Mouse (Mus musculus): ENCODE measurements around the gene Cilp2. TPM values are rescaled to one million over a fixed set of nuclear protein-coding genes. Genes with fewer than 3 reads are reported as not detected.

Cilp2 gene
- total RNA-seq, 2 experiments from 2014 or later: 0.91 to 1.0 TPM

DNA sequence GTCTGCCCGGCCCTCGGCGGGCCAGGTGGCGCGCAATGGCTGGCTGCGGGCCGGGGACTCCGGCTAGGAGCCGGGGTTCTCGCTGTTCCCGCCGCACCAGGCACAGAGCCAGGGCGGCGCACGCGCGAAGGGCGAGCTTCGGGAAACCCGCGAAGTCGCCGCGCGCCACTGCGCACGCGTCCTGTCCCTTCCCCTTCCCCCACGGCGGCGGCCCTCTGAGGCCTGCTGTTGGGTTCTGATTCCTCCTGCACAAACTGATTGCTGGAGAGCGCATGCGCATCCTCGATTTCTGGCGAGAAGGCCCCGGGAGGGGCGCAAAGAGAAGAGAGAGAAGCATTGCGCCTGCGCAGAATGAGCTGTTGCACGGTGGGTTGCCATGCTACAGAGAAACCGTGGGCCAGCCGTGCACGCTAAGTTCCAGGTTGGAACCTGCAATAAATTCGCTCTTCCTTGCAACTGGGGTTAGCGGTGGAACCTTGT lies 15.6 kb upstream of the Cilp2 start:
- peak; percentile 100 for DNase-seq (ENCODE audit: low spot score in 2 of 2)
- intact Hi-C loops (cut with DNase I): loop anchor here (5.0 kb wide), 1 partner anchor 276 kb away; the partner anchor contains the start of gene Zfp868

DNA sequence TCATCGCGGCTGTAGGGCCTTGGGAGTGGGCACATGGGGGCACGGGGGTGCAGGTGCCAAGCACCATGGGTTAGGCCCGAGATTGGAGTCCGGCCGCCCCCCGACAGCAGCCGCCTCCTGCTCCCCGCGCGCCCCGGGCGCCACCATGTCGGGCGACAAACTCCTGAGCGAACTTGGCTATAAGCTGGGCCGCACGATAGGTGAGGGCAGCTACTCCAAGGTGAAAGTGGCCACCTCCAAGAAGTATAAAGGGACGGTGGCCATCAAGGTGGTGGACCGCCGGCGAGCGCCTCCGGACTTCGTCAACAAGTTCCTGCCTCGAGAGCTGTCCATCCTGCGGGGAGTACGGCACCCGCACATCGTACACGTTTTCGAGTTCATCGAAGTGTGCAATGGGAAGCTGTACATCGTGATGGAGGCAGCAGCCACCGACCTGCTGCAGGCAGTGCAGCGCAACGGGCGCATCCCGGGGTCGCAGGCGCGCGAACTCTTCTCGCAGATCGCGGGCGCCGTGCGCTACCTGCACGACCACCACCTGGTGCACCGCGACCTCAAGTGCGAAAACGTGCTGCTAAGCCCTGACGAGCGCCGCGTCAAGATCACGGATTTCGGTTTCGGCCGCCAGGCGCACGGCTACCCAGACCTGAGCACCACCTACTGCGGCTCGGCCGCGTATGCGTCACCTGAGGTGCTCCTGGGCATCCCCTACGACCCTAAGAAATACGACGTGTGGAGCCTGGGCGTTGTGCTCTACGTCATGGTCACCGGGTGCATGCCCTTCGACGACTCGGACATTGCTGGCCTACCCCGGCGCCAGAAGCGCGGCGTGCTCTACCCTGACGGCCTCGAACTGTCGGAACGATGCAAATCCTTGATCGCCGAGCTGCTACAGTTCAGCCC lies 14.9 kb upstream of the Cilp2 start, which contains the start of the genes Tssk6, Ndufa13 and Yjefn3:
Gene Tssk6 (plus strand): TSS at position 22 of the 900 bp plus-strand sequence.
Gene Ndufa13 (minus strand): TSS at position 396 of the 900 bp plus-strand sequence.
Gene Yjefn3 (minus strand): TSS at position 550 of the 900 bp plus-strand sequence.
- DNase-seq (ENCODE audit: low spot score in 2 of 2): no peak
- intact Hi-C loops (cut with DNase I): loop anchor here (5.0 kb wide), 1 partner anchor 275 kb away; the partner anchor contains the start of gene Zfp868

DNA sequence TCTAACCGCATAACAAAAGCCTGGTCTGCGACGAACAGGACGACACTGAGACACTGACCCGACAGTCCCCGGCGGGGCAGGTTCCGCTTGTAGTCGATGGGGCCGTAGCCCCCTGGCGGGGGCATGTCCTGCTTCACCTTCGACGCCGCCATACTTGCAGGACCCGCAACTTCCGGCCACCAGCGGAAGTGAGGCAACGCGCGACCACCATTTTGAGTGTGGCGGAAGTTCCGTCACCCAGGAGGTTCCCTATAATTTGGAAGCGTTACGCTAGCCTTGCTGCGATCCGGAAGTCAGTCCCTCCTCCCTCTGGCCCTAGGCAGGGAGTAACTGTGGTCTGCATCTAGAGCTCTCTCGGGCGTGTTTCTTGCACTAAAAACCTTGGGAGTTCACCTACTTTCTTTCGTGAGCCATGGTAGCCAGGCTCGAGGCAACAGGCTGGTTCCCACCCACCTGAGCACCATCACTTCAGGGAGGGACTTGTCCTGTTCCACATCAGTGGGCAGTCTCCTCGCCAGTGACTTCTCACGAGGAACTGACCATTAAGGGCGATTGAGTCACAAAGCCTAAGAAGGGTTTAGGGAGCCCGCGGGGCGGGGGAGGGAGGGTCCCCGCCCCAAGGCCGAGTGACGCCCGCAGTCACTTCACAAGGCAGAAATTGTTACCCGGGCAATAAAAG lies 14.1 kb upstream of the Cilp2 start:
- intact Hi-C loops (cut with DNase I): loop anchor here (5.0 kb wide), 1 partner anchor 274 kb away; the partner anchor contains the start of gene Zfp868
- peak; percentile 96 for DNase-seq (ENCODE audit: low spot score in 2 of 2)

DNA sequence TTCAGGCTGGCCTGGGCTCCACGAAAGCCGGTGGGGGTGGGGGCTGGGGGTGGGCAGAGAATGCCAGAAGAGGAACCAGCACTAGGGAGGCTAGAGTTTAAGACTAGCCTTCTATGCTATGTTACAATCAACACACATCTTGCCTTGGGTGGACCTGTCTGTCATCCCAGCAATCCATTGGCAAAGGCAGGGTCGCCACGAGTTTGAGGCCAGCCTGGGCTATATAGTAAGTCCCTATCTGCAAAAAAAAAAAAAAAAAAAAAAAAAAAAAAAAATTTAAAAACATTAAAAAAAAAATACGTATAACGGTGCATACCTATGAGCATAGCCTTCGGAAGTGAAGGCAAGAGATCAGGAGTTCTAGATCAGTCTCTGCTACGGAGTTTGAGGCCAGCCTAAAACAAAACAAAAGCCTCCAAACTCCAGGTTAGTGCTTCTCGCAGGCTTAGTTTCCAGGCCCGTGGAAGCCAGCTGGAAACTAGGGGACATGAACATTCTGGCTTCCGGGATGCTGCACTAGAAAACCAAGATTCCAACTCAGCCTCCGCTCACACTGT lies 13.5 kb upstream of the Cilp2 start:
- no peak for DNase-seq (ENCODE audit: low spot score in 2 of 2)
- intact Hi-C loops (cut with DNase I): loop anchor here (5.0 kb wide), 1 partner anchor 274 kb away; the partner anchor contains the start of gene Zfp868

DNA sequence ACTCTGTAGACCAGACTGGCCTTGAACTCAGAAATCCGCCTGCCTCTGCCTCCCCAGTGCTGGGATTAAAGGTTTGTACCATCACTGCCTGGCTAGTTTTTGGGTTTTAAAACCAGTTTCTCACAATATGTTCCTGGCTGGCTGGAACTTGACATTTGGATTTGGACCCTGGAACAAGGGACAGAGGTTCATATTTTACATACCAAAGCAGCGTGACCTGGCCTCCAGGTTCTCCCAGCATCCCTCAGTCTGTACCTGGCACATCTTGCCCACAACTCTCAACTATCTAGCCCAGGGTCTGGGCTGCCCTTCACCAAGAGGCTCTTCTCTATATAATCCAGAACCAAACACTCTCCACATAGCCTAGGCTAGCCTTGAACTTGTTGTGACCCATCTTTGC lies 12.4 kb upstream of the Cilp2 start:
- intact Hi-C loops (cut with DNase I): loop anchor here (5.0 kb wide), 1 partner anchor 273 kb away; the partner anchor contains the start of gene Zfp868
- DNase-seq (ENCODE audit: low spot score in 2 of 2): no peak

DNA sequence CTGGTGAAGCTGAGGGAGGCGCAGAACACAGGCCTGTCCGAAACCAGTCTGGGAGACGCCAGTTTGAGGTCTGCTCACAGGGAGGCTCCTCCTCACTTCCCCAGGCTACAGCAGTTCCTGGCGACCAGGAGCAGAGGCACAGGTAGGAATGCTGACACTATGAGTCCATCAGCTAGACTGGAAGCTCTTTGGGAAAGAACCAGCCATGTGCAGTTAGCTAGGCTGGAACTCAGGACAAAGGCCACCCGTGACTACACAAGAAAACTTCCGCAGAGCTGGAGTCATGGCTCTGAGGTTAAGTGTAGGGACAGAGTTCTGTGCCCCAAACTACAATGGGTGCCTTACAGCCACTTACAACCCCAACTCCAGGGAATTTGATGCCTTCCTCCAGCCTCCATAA lies 10.4 kb upstream of the Cilp2 start:
- DNase-seq (ENCODE audit: low spot score in 2 of 2): no peak
- intact Hi-C loops (cut with DNase I): no loop called here

DNA sequence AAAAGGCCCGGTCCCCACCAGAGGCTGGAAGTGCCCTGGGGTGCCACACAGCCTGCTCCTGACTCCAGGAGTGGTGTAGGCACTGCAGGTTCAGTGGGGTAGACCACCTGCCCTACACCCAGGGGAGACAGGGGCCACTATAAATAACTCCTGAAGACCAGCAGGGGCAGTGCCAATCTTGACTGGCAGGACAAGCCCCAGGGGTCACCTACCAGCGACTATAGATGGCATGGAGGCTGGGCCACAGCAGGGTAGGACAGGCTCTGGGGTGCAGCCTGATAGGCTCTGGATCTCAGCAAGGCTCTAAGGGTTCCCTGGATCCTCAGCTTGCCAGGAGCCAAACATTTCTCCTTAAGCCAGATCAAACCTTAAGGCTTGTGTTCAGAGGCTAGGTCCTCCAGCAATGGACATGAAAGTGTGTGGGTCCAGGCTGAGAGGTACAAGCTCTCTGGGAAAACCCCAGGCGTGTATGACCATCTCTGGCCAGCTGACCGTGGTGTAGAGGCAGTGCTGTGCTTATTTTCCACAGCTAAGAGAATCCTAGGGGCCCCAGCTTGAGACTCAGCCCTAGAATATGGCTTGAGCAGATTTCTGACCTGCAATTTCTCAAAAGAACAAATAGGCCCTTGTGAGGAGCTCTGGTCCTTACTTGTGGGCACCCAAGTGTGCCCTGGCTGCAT lies 8.4 kb upstream of the Cilp2 start:
- intact Hi-C loops (cut with DNase I): no loop called here
- no peak for DNase-seq (ENCODE audit: low spot score in 2 of 2)

DNA sequence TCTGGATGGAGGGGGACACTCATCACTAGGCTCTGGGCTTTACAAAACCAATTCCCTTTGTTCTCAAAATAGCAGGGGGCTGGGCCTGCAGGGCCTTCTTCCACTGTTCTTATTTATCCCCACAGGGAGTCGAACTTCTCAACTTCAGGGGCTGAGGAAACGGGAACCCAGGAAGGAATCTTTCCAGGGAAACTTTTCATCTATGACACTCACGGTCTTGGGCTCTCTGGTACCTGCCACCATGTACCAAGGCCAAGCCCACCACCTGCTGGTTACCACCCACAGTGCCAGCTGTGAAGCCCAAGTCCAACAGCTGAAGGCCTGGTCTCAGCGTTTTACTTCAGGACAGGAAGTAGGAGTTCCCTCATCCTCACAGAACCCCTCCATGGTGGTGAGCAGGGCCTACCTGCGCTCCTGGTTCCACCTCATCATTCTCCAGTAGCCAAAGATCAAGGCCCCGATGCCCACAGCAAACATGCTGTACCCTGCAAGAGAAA lies 7.4 kb upstream of the Cilp2 start:
- no peak for DNase-seq (ENCODE audit: low spot score in 2 of 2)
- intact Hi-C loops (cut with DNase I): no loop called here

DNA sequence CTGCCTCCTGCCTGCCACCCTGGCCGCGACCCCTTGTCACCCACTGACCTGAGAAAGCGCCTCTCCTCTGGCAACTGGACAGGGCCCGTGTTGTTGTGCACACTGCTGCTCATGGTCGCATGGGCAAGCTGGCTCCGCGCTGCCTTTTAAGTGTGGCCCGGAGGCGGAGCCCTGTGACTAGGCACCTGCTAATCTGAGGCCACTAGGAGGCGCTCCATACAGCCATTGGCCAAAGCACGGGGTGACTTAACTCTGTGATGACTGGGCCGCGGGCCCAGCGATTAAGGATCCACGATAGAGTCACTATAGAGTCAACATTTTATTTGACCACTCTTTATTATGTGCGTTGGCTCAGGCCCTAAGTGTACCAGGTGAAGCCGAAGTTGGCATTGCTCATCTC lies 6.4 kb upstream of the Cilp2 start:
- intact Hi-C loops (cut with DNase I): no loop called here
- DNase-seq (ENCODE audit: low spot score in 2 of 2): no peak

DNA sequence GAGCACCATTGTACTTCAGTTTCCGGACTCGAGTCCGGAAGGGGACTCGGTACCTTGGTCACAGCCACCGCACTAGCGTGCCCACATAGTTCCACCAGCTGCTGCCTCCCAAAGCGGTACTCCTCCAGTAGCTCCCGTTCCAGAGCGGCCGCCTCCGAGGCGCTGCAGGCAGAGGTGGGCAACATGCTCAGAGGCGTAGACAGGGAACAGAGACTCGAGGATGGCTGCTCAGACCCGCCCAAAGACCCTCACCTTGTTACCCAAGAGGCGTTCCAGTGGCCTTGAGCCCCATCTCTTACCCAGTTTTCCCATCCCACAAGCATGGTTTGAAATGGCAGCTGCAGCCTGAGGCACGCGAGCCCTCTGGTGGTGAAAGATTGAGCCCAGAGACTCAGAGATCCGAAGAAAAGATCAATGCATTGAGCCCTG lies 3.3 kb upstream of the Cilp2 start:
- intact Hi-C loops (cut with DNase I): loop anchor here (1.0 kb wide), 1 partner anchor 17 kb away; no protein-coding TSS in a partner anchor
- DNase-seq (ENCODE audit: low spot score in 2 of 2): peak; percentile 74 to 77

DNA sequence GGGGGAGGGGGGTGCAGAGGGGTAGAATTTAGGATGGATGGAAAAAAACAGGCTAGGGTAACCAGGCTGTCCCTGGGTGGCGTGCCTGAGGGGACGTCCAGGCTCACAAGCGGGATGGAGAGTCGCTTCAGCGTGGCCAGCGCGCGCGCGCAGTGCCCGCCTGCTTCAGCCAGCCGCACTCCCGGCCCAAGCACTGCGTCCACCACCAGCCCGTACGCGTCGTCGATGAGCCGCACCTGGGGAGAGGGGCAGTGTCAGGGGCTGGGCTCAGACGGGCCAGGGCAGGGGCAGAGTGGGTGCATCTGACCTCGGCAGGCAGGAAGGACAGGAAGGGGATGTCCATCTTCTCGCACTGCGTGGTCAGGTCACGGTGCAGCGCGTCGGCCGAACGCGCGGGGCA lies 1.4 kb upstream of the Cilp2 start:
- no peak for DNase-seq (ENCODE audit: low spot score in 2 of 2)
- intact Hi-C loops (cut with DNase I): no loop called here

DNA sequence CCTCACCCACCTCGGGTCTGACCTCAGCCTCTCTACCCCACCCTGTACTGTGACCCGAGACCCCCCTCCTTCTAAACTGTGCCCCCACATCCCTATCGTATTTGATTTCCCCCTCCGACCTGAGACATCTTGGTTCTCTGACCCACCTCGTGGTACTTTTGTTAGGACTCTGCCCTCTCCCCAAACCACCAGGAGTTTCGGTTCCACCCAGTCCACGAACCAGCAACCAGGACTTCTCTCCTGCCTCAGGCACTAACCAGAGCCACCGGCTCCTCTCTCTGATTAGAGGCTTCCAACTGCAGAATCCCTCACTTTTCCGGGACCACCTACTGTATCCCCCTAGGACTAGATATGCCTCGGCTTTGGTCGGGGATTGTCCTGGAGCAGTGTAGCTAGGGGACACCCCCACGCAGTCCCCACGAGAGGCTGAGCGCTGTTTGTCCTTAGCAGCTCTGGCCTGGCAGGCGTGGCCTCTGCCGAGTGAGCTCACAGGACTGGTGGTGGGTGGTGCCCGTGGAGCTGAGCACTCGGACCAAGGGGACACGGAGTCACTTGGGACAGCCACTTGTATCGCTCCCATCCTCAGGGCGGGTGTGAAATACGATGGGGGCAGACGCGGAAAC lies 868 bp upstream of the Cilp2 start:
- no peak for DNase-seq (ENCODE audit: low spot score in 2 of 2)
- intact Hi-C loops (cut with DNase I): no loop called here

DNA sequence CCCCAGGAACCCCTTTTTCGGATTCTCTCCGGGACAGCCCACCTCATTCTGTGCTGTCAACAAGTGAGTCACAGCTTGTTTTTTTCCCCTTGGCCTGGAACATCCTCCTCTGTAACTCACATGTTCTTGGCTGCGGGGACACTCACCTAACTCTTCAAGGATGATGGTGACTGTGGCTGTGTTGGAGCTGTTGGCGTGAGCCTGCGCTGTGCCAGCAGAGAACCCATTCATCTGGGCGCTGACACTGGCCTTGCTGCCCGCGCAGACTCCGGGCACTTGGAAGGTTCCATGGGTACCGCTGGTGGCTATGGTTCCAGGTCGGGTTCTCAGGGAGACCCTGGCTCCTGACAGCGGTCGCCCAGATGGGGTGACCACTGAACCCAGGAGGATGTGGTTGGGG lies 3.3 kb downstream of the Cilp2 start:
- no peak for DNase-seq (ENCODE audit: low spot score in 2 of 2)
- intact Hi-C loops (cut with DNase I): no loop called here

DNA sequence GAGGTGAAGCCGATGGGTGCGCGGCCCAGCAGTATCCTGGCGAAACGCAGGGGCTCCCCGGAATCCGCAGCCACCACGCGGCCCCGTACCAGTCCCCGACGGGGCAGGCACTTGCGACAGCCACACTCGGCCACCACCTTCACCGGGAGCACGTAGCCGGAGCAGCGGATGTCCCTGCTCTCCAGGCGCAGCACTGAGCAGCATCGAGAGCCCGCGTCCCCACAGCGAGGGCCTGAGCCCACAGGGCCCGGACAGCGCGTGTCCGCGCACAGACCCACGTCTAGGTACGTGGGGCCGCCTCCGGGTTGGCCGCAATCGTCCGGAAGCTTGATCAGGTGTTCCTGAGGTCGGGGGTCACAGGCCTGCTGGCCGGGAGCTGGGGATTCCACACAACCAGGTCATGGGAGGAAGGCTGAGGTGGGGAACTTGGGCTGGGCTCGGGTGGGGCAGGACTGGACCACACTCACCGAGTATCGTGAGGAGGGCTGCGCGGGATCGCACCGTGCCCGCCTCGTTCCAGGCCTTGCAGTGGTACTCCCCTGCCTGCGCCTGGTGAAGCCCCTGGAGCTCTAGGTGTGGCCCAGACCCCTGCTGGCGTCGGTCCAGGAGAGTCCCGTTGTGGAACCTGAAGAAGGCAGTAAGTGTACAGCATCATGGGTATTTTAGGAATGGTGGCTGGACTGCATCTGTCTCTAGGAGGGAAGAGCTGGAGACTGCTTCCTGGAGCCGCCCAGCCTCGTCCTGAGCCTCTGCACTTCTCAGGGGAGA lies 4.5 kb downstream of the Cilp2 start:
- no peak for DNase-seq (ENCODE audit: low spot score in 2 of 2)
- intact Hi-C loops (cut with DNase I): no loop called here

DNA sequence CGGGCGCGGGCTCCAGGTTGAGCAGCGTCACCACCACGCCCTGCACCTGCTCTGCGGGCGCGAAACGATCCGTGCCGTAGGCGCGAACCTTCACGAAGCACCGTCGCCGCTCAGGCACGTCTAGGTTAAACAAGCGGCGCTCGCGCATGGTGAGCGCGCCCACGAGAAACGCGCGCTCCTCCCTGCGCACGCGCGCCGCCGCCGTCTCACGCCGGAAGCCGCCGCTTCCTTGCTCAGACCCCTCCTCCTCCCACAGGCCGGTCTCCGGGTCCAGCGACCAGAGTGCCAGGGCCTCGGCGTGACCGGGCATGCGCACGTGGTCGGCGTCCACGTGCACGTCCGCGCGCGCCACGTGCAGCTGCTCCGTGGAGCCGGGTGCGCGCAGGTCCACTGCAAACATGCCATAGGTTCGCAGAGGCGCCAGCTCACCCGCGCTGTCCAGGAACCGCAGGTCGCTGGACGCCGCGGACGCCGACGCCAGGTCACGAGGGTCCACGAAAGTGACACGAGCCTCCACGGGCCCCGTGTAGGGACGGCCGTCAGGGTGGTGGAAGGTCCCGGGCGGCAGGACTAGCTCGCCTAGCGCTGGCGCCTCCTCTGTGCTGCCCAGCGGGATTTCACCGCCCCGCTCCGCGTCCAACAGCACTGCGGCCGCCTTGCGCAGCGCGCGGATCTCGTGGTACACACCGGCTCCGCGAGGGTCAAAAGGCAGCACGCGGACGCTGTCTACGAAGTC lies 5.3 kb downstream of the Cilp2 start:
- intact Hi-C loops (cut with DNase I): no loop called here
- peak; percentile 62 to 63 for DNase-seq (ENCODE audit: low spot score in 2 of 2)

DNA sequence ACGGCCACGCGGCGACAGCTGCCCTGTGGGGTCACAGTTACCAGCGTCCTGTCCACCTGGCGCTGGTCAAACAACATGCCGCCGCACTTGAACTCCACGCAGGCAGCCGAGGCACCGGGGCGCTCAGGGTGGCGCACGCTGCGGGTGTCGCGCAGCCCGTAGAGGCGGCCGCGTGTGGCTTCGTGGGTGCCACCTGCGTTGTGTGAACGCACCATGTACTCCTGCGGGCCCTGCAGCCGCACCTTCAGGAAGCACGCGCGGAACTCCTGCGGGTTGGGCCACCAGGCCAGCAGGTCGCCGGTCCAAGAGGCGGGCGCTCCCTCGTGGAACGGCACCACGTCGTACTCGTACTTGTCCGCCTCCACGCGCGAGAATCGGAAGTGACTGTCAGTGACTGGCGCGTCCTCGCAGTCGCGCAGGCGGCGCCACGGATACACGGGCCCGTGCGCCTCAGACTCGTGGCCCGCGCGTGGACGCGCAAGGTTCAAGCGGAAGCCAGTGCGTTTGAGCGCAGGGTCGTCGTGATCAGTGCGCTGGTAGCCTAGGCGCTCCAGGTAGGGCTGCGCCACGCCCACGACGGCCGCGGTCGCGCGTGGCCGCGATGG lies 6.1 kb downstream of the Cilp2 start:
- intact Hi-C loops (cut with DNase I): no loop called here
- DNase-seq (ENCODE audit: low spot score in 2 of 2): no peak

DNA sequence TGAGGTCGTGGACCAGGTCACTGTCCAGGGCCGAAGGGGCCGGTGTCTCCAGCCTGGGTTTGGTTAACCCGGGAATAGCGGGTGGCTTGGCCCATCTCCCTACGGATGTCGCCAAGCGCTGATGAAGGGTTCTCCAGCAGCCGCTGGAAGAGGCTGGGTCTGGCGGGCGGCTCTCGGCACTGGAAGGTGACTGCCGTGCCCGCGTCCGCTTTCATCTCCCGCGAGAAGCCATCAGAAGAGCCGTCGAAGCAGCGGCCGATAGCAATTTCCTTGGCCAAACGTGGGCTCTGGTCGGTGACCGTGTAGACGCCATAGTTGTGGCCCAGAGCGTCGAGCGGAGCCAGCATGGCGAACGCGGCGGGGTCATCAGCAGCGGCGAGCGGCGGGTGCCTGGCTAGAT lies 6.6 kb downstream of the Cilp2 start:
- DNase-seq (ENCODE audit: low spot score in 2 of 2): no peak
- intact Hi-C loops (cut with DNase I): no loop called here
